Mouse (Mus musculus) C2C12 (cell line): ENCODE results near the gene Olfr988. TPM values are rescaled to one million over a fixed set of nuclear protein-coding genes. Genes with fewer than 3 reads are reported as not detected.
"Not testable (repeated sequence)": the region's sequence is repeated elsewhere in the genome, so short reads cannot be mapped to it uniquely, and the experiment has no call there.

Experiments
- H3K27me3 ChIP-seq: one replicate; pipeline ENCODE4 v1.6.1; 2011; ENCODE audit not compliant: control insufficient read depth, insufficient read depth, insufficient read length
- H3K36me3 ChIP-seq: one replicate; pipeline ENCODE4 v1.6.1; 2011; ENCODE audit not compliant: control insufficient read depth, insufficient read depth
- H3K4me3 ChIP-seq: one replicate; pipeline ENCODE4 v1.5.1; 2011; ENCODE audit warnings: mild to moderate bottlenecking, control low read depth; ENCODE audit not compliant: poor library complexity, insufficient read depth, severe bottlenecking
- H3K79me2 ChIP-seq: one replicate; pipeline ENCODE4 v1.6.1; 2011; ENCODE audit not compliant: control insufficient read depth, insufficient read depth
- H3K79me3 ChIP-seq: one replicate; pipeline ENCODE4 v1.6.1; 2011; ENCODE audit warnings: low read depth, control low read depth
- H3ac ChIP-seq: one replicate; pipeline ENCODE3; 2011; ENCODE audit warnings: low read depth; ENCODE audit not compliant: control insufficient read depth, insufficient read length
- CEBPB ChIP-seq: IDR thresholded peaks from one replicate; pipeline ENCODE4 v1.6.1; 2011; ENCODE audit warnings: low read depth, mild to moderate bottlenecking, control low read depth, moderate library complexity
- CTCF ChIP-seq: IDR thresholded peaks from one replicate; pipeline ENCODE4 v1.5.1; 2011; ENCODE audit not compliant: control insufficient read depth, insufficient read depth, insufficient read length
- FOSL1 ChIP-seq: IDR thresholded peaks from one replicate; pipeline ENCODE4 v1.8.0; 2011; ENCODE audit warnings: mild to moderate bottlenecking, low read length; ENCODE audit not compliant: poor library complexity, insufficient read depth, severe bottlenecking
- MAX ChIP-seq: IDR thresholded peaks from one replicate; pipeline ENCODE4 v1.6.1; 2011; ENCODE audit warnings: mild to moderate bottlenecking, control low read depth
- MYOD1 ChIP-seq: IDR thresholded peaks from one replicate; pipeline ENCODE4 v1.6.1; 2011; ENCODE audit warnings: low read depth; ENCODE audit not compliant: control insufficient read depth, insufficient read length
- MYOG ChIP-seq: IDR thresholded peaks from one replicate; pipeline ENCODE4 v1.6.1; 2011; ENCODE audit not compliant: control insufficient read depth, insufficient read length; ENCODE audit errors: extremely low read depth
- USF1 ChIP-seq: IDR thresholded peaks from one replicate; pipeline ENCODE4 v1.6.1; 2011; ENCODE audit warnings: low read depth, mild to moderate bottlenecking, control low read depth, moderate library complexity
- long read RNA-seq, 2 experiments: library from polyadenylated mRNA; unstranded; transcript quantifications; one replicate each; pipeline ENCODE4 v2.0.0; 2019 to 2020
- polyA plus RNA-seq: library from polyadenylated mRNA; unstranded; fragments of >200 nt; fragmentation: generic; extraction: Trizol; gene quantifications from one replicate; pipeline ENCODE4 v1.2.1, GENCODE M21; 2012; ENCODE audit warnings: missing spikeins

Gene Olfr988
- polyA plus RNA-seq: not detected
- long read RNA-seq, experiment 1: 0 reads
- long read RNA-seq, experiment 2: 0 reads

GRCm38 (mm10) chr2:85363127-85363526 lies at the start of gene Olfr988:
Olfr988 (minus strand) TSS chr2:85363227.
- H3K27me3 ChIP-seq, H3K79me3 ChIP-seq, H3K36me3 ChIP-seq, H3ac ChIP-seq, H3K79me2 ChIP-seq, H3K4me3 ChIP-seq: not testable (repeated sequence)

- no peaks in the 10 kb centered on the region for H3K36me3 ChIP-seq
- no peaks in the 10 kb centered on the region for H3K79me3 ChIP-seq
- no peaks in the 10 kb centered on the region for H3K79me2 ChIP-seq
- TF ChIP-seq MYOD1 (no peak), CEBPB (no peak), MYOG (no peak), MAX (no peak), USF1 (no peak), FOSL1 (no peak), CTCF (no peak)
- no peak within 1 kb of the TSS for H3ac ChIP-seq
- no peaks in the 10 kb centered on the region for H3K27me3 ChIP-seq
- H3K4me3 ChIP-seq: no peak within 1 kb of the TSS
Measured at GRCm38 (mm10) chr2:85409369-85409768, 46.3 kb upstream of the Olfr988 start, which contains the start of gene Olfr992. Olfr992 (minus strand) TSS chr2:85409469.

GRCm38 (mm10) chr2:85339972-85340371 lies 23.1 kb downstream of the Olfr988 start:
- H3K79me2 ChIP-seq: no peaks in the 10 kb centered on the region
- H3ac ChIP-seq: no peak overlapping the region
- H3K36me3 ChIP-seq: no peaks in the 10 kb centered on the region
- no peaks in the 10 kb centered on the region for H3K27me3 ChIP-seq
- TF ChIP-seq MAX (no peak), MYOD1 (no peak), MYOG (no peak), USF1 (no peak), CEBPB (no peak), CTCF (no peak), FOSL1 (no peak)
- H3K79me3 ChIP-seq: no peaks in the 10 kb centered on the region
- H3K4me3 ChIP-seq: no peak overlapping the region

GRCm38 (mm10) chr2:85339215-85339614 lies 23.8 kb downstream of the Olfr988 start, which contains the start of gene Olfr987:
Olfr987 (minus strand) TSS chr2:85339315.
- H3K27me3 ChIP-seq, H3K79me2 ChIP-seq, H3K36me3 ChIP-seq, H3ac ChIP-seq, H3K4me3 ChIP-seq, H3K79me3 ChIP-seq: not testable (repeated sequence)

GRCm38 (mm10) chr2:85319106-85319505 lies 43.9 kb downstream of the Olfr988 start:
- no peak for TF ChIP-seq MYOG
- Histone ChIP-seq H3K79me3 (no peaks in the 10 kb centered on the region), H3K79me2 (no peaks in the 10 kb centered on the region), H3K4me3 (no peak overlapping the region), H3K27me3 (no peaks in the 10 kb centered on the region), H3K36me3 (no peaks in the 10 kb centered on the region), H3ac (no peak overlapping the region)

Other genes with a start within 250 kb of the Olfr988 start
- gene Aplnr, start 227.0 kb downstream of the Olfr988 start, polyA plus RNA-seq: not detected
- gene Lrrc55, start 166.0 kb downstream of the Olfr988 start, polyA plus RNA-seq: not detected
- gene Olfr987, start 23.9 kb downstream of the Olfr988 start, polyA plus RNA-seq: not detected
- not detected for gene Olfr992, start 46.2 kb upstream of the Olfr988 start, polyA plus RNA-seq
- not detected for gene Olfr993, start 51.6 kb upstream of the Olfr988 start, polyA plus RNA-seq
- gene Olfr994, start 73.2 kb upstream of the Olfr988 start, polyA plus RNA-seq: not detected
- gene Olfr995, start 80.4 kb upstream of the Olfr988 start, polyA plus RNA-seq: not detected
- gene 4833423E24Rik, start 155.8 kb upstream of the Olfr988 start, polyA plus RNA-seq: not detected
- not detected for gene Olfr996, start 216.0 kb upstream of the Olfr988 start, polyA plus RNA-seq
- gene Olfr998, start 225.7 kb upstream of the Olfr988 start, polyA plus RNA-seq: not detected
- not detected for gene Olfr1000, start 248.7 kb upstream of the Olfr988 start, polyA plus RNA-seq